Mouse (Mus musculus) liver, postnatal 0 days (tissue): ENCODE measurements around the gene Hfe.

Experiments
- CTCF ChIP-seq: sonication (generic); IDR thresholded peaks from 2 replicates; pipeline ENCODE4 v1.5.1; 2016; ENCODE audit warnings: antibody characterized with exemption, low read depth
- EP300 ChIP-seq: IDR thresholded peaks from 2 replicates; pipeline ENCODE4 v1.6.1; 2016; ENCODE audit warnings: antibody characterized with exemption, low read depth, mild to moderate bottlenecking

GRCm38 (mm10) chr13:23750839-23751477, 40.3 kb upstream of the Hfe start, which contains the start of gene Hist1h2ab:
- TF ChIP-seq CTCF (peak; percentile 25), EP300 (peak; percentile 76)
